Mouse (Mus musculus): ENCODE data around the gene Abcc10.

GRCm38 (mm10) chr17:46306956-46307355 lies 21.2 kb downstream of the Abcc10 start:
- TF ChIP-seq CTCF (IDR thresholded peaks at IDR 0.05; ENCODE audit: extremely low read depth, insufficient read depth, low read length) (no peak), POLR2A (IDR thresholded peaks at IDR 0.05; ENCODE audit: extremely low read depth, insufficient read depth, low read length) (no peak)
